Mouse (Mus musculus) bone marrow, adult 2 months (tissue): ENCODE measurements around the gene 1110051M20Rik.

Source experiments
- CTCF ChIP-seq: fragments of 200-500 bp; IDR thresholded peaks from 2 replicates; pipeline ENCODE4 v1.5.1; 2011; ENCODE audit warnings: low read length, control low read depth; ENCODE audit not compliant: control insufficient read depth, insufficient read depth
- POLR2A ChIP-seq: fragments of 200-500 bp; IDR thresholded peaks from 2 replicates; pipeline ENCODE4 v1.6.1; 2011; ENCODE audit warnings: low read depth, mild to moderate bottlenecking, control low read depth, low read length, borderline replicate concordance; ENCODE audit not compliant: control insufficient read depth

- TF ChIP-seq POLR2A (no peak), CTCF (no peak)
These were observed 123.7 kb downstream of the 1110051M20Rik start for GRCm38 (mm10) chr2:91320559-91321529.
